Mouse (Mus musculus) midbrain, postnatal 0 days (tissue): ENCODE data around the gene Duxf3. TPM values are rescaled to one million over a fixed set of nuclear protein-coding genes. Genes with fewer than 3 reads are reported as not detected.
"Not testable (repeated sequence)": the region's sequence is repeated elsewhere in the genome, so short reads cannot be mapped to it uniquely, and the experiment has no call there.

Experiments used
- ATAC-seq: fragments of 200-750 bp; cut with Nextera tagmentation; 2 replicates; pipeline ENCODE4 v1.8.0; 2017; ENCODE audit warnings: moderate number of reproducible peaks, mild to moderate bottlenecking, moderate TSS enrichment, moderate library complexity; ENCODE audit not compliant: low FRiP score
- DNase-seq: peaks from one replicate; pipeline ENCODE4 v3.0.0-alpha.2; 2015; ENCODE audit warnings: low spot score
- H3K27ac ChIP-seq: fragments of 300-500 bp; sonication (generic); 2 replicates; pipeline ENCODE4 v1.5.1; 2014; ENCODE audit warnings: low read depth, mild to moderate bottlenecking, low read length, mixed read lengths
- H3K27me3 ChIP-seq: fragments of 300-500 bp; sonication (generic); 2 replicates; pipeline ENCODE4 v1.6.1; 2014; ENCODE audit warnings: low read length, control low read depth, mixed read lengths; ENCODE audit not compliant: insufficient read depth
- H3K36me3 ChIP-seq: fragments of 300-500 bp; sonication (generic); 2 replicates; pipeline ENCODE4 v1.6.1; 2014; ENCODE audit warnings: low read length, control low read depth, mixed read lengths; ENCODE audit not compliant: insufficient read depth
- H3K4me1 ChIP-seq: fragments of 300-500 bp; sonication (generic); 2 replicates; pipeline ENCODE4 v1.6.1; 2014; ENCODE audit warnings: mild to moderate bottlenecking, control low read depth, antibody characterized with exemption, low read length, mixed read lengths; ENCODE audit not compliant: insufficient read depth
- H3K4me2 ChIP-seq: fragments of 300-500 bp; sonication (generic); 2 replicates; pipeline ENCODE4 v1.6.1; 2014; ENCODE audit warnings: low read depth, mild to moderate bottlenecking, low read length, mixed read lengths; ENCODE audit not compliant: poor library complexity, severe bottlenecking
- H3K4me3 ChIP-seq: fragments of 300-500 bp; sonication (generic); 2 replicates; pipeline ENCODE4 v1.5.1; 2014; ENCODE audit warnings: low read depth, mild to moderate bottlenecking, low read length, moderate library complexity
- H3K9ac ChIP-seq: fragments of 300-500 bp; sonication (generic); replicated peaks from 2 replicates; pipeline ENCODE4 v1.6.1; 2014; ENCODE audit warnings: mild to moderate bottlenecking, low read length, moderate library complexity, mixed read lengths; ENCODE audit not compliant: poor library complexity, severe bottlenecking
- H3K9me3 ChIP-seq: fragments of 300-500 bp; sonication (generic); 2 replicates; pipeline ENCODE4 v1.6.1; 2016; ENCODE audit warnings: low read length, control low read depth
- WGBS: fragments of 180-500 bp; shearing (Covaris S2); extraction: QIAGEN DNeasy Blood & Tissue Kit; methylation state at CpG from one replicate; pipeline ENCODE4 v1.1.7; 2014; 5-methylcytosine and 5-hydroxymethylcytosine counted together
- polyA plus RNA-seq: library from polyadenylated mRNA; unstranded; fragments of >200 nt; fragmentation: Nextera tagmentation; extraction: Ambion mirVana; gene quantifications from 2 replicates; pipeline ENCODE4 v1.2.1, GENCODE M21; 2015
- total RNA-seq: library from RNA; depleted of rRNA; stranded (reverse); fragments of >200 nt; gene quantifications from 2 replicates; pipeline ENCODE4 v1.2.3, GENCODE M21; 2014

Duxf3 gene
- total and polyA plus RNA-seq, 2 experiments from 2014 or later, result not detected

DNA sequence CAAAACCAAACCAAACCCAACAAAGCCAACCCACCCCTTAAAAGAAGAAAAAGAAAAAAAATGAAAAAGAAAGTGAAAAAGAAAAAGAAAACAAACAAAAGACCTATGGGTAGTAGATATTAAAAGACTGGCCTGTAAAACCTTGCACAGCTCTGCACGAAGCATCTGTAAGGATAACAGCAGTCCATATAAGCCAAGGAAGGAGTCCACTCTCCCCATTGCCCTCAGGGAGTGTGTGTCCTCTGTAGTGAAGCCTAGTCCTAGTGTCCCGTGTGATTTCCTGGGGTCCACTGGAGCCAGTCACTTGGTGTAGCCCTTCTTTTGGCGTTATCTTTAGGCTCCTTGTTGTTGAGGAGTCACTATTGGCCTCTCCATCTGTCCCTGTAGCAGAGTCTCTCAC, 2.5 kb downstream of the Duxf3 start:
- ATAC-seq, H3K27me3 ChIP-seq, H3K9ac ChIP-seq, H3K36me3 ChIP-seq, H3K4me2 ChIP-seq, DNase-seq, H3K4me1 ChIP-seq, H3K27ac ChIP-seq, H3K4me3 ChIP-seq: not testable (repeated sequence)
- peaks cover 15% of the 10 kb centered on the region for H3K9me3 ChIP-seq
- 56% methylated on average over 3 of the region's 3 CpGs for WGBS

DNA sequence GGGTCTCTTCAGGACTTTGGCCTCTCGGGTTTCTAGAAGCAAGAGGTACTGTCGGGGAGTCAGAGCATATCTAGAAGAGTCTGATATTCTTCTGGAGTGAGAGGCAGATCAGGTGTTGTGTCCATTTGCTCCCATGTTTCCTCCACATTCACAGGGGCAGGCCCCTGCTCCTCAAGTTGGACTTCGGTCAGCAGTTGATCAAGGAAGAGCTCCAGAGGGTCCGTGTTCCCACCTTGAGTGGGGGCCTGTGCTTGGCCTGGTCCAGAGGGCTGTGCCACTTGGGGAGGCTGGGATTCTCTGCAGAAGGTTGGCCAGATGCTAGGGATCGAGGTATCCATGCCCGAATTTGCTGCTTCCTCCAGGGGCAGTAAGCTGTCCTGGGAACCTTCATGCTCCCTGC, 4.7 kb downstream of the Duxf3 start:
- H3K4me3 ChIP-seq, H3K4me1 ChIP-seq, H3K9ac ChIP-seq, H3K4me2 ChIP-seq, DNase-seq, ATAC-seq, H3K27me3 ChIP-seq, H3K36me3 ChIP-seq, H3K27ac ChIP-seq: not testable (repeated sequence)
- 87% methylated on average over 2 of the region's 6 CpGs for WGBS
- peaks cover 15% of the 10 kb centered on the region for H3K9me3 ChIP-seq

DNA sequence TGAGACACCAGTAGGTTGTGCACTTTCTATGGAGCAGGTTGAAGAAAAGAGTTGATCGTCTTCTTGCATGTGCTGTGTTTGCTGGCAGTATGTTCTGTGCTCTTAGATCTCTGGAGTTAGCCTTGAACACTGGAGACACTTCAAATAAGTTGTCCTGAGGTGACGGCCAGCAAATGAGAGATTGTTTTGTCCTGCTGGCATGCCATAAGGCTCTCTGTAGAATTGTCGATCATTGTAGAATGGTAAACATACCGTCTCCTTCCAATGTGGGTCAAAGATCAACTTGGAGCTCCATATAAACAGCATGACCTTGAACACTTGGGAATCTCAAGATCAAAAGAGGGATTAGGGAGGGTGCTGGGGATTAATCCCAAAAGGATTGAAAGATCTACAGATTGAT, 6.1 kb downstream of the Duxf3 start:
- 81% methylated on average over 4 of the region's 4 CpGs for WGBS
- not testable (repeated sequence) for H3K4me1 ChIP-seq, H3K9ac ChIP-seq, H3K27me3 ChIP-seq, H3K36me3 ChIP-seq, H3K4me3 ChIP-seq, H3K27ac ChIP-seq, H3K9me3 ChIP-seq, H3K4me2 ChIP-seq, ATAC-seq
- peak; percentile 28 for DNase-seq

DNA sequence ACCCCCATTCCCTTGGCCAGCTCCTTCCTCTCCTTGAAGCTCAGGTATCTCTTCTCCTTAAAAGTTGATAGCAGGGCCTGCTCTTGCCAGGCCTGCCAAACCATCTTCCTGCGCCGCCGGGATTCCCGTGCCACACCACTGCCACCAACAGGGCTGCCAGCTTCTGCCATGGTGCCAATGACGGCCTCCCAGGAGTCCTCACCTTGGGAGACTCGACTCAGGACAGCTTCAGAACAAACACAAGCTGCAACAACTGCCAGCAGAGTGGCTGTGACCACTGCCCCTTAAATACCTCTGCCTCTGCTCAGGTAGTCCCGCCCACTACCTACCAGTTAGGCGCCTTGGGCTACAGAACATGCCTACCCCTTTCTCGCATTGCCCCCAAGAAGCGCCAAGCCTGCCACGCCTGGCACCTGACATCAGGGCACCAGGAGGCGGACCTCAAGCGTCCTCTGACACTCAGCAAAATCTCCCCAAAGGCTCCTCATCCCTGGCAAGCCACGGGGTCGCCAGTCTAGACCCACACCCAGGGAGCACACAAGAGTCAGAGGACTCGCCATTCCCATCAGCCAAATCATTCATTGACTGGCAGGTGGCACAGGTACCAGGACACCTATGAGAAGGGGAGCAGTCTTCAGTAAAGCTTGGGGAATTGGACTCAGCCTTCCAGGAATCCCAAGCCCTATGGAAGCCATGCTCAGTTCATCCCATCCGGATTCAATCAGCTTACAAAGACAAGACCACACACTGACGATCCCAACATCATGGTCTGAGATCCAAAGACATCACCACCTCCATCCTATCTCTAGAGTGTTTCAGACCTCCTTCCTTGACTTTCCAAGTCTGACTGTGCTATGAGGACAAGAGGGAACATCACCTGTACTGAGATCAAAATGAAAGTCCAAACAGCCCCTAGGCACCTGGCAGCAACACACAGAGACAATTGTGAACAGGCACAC, 7.4 kb downstream of the Duxf3 start, which contains the start of gene AW822073:
Gene AW822073 (minus strand): TSS at position 104 of the 959 bp plus-strand sequence.
- not testable (repeated sequence) for H3K4me3 ChIP-seq, H3K9me3 ChIP-seq, H3K4me1 ChIP-seq, H3K36me3 ChIP-seq, H3K4me2 ChIP-seq, H3K27me3 ChIP-seq, H3K27ac ChIP-seq, DNase-seq, ATAC-seq, H3K9ac ChIP-seq
- 87% methylated on average over 16 of the region's 18 CpGs for WGBS

DNA sequence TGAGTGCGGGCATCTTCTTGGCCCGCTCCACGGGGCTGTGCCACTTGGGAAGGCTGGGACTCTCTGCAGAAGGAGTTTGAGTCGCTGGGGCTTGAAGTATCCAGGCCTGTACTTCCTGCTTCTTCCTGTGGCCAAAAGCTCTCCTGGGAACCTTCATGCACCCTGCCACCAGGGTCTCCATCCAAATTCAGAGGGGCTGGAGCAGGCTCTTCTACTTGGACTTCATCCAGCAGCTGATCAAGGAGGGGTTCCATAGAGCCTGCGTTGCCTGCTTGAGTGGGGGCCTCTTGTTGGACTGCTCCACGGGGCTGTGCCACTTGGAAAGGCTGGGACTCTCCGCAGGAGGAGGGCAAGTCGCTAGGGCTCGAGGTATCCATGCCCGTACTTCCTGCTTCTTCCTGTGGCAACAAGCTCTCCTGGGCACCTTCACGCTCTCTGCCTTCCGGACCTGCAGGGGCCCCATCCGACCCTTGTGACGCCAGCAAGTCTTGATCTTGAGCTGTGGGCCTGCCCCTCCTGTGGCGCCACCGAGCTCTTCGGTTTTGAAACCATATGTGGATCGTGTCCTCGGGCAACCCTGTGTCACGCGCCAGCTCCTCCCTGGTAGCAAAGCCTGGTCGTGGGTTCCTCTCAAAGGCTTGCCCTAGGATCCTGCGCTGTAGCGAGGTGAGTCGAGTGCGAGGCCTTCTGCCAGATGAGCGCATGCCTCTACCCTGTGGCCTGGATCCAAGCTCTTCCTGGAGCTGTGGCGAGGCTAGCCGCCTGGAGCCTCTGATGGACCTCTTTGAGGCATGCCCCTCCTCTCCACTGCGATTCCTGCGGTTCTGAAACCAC, 8.3 kb downstream of the Duxf3 start:
- not testable (repeated sequence) for DNase-seq, H3K9me3 ChIP-seq, H3K4me2 ChIP-seq, H3K27ac ChIP-seq, H3K4me1 ChIP-seq, H3K27me3 ChIP-seq, ATAC-seq, H3K9ac ChIP-seq, H3K36me3 ChIP-seq, H3K4me3 ChIP-seq
- 82% methylated on average over 27 of the region's 31 CpGs for WGBS

DNA sequence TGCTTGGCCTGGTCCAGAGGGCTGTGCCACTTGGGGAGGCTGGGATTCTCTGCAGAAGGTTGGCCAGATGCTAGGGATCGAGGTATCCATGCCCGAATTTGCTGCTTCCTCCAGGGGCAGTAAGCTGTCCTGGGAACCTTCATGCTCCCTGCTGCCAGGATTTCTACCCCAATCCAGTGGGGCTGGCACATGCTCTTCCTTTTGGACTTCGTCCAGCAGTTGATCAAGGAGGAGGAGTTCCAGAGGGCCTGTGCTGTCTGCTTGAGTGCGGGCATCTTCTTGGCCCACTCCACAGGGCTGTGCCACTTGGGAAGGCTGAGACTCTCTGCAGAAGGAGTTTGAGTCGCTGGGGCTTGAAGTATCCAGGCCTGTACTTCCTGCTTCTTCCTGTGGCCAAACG, 9.3 kb downstream of the Duxf3 start:
- DNase-seq, H3K4me3 ChIP-seq, H3K4me1 ChIP-seq, H3K36me3 ChIP-seq, H3K27me3 ChIP-seq, ATAC-seq, H3K9ac ChIP-seq, H3K4me2 ChIP-seq, H3K27ac ChIP-seq, H3K9me3 ChIP-seq: not testable (repeated sequence)
- 77% methylated on average over 3 of the region's 6 CpGs for WGBS

DNA sequence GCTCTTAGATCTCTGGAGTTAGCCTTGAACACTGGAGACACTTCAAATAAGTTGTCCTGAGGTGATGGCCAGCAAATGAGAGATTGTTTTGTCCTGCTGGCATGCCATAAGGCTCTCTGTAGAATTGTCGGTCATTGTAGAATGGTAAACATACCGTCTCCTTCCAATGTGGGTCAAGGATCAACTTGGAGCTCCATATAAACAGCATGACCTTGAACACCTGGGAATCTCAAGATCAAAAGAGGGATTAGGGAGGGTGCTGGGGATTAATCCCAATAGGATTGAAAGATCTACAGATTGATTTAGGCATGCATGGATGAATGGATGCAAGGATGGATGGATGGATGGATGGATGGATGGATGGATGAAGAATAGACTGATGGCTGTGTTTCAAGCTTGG, 10.9 kb downstream of the Duxf3 start:
- not testable (repeated sequence) for ATAC-seq, H3K27me3 ChIP-seq, H3K4me3 ChIP-seq, H3K9ac ChIP-seq, DNase-seq, H3K27ac ChIP-seq, H3K4me2 ChIP-seq, H3K36me3 ChIP-seq, H3K4me1 ChIP-seq, H3K9me3 ChIP-seq
- 80% methylated on average over 2 of the region's 2 CpGs for WGBS
